Mouse (Mus musculus) small intestine, adult 2 months (tissue): ENCODE measurements around the gene Tlr13. TPM values are rescaled to one million over a fixed set of nuclear protein-coding genes. Genes with fewer than 3 reads are reported as not detected.
A peak's percentile ranks its signal among the peaks of the same experiment; 100 is the strongest.
"Not testable (repeated sequence)": the region's sequence is repeated elsewhere in the genome, so short reads cannot be mapped to it uniquely, and the experiment has no call there.

ENCODE experiments used
- H3K27ac ChIP-seq: fragments of 200-500 bp; 2 replicates; pipeline ENCODE4 v1.5.1; 2012; ENCODE audit warnings: low read depth, low read length, control low read depth, inconsistent platforms; ENCODE audit not compliant: insufficient read depth
- H3K27me3 ChIP-seq: fragments of 200-500 bp; 2 replicates; pipeline ENCODE4 v1.6.1; 2012; ENCODE audit warnings: mild to moderate bottlenecking, moderate library complexity, low read length, inconsistent platforms; ENCODE audit not compliant: control insufficient read depth, insufficient read depth
- H3K36me3 ChIP-seq: fragments of 200-500 bp; 2 replicates; pipeline ENCODE4 v1.6.1; 2012; ENCODE audit warnings: mild to moderate bottlenecking, low read length, control low read depth, inconsistent platforms; ENCODE audit not compliant: control insufficient read depth, insufficient read depth
- H3K4me1 ChIP-seq: fragments of 200-500 bp; 2 replicates; pipeline ENCODE4 v1.6.1; 2012; ENCODE audit warnings: low read length, inconsistent platforms, mixed read lengths; ENCODE audit not compliant: control insufficient read depth, insufficient read depth, insufficient read length
- H3K4me3 ChIP-seq: fragments of 200-500 bp; 2 replicates; pipeline ENCODE4 v1.5.1; 2012; ENCODE audit warnings: low read depth, mild to moderate bottlenecking, control low read depth, inconsistent platforms, low read length, moderate library complexity
- CTCF ChIP-seq: fragments of 200-500 bp; IDR thresholded peaks from 2 replicates; pipeline ENCODE4 v1.5.1; 2012; ENCODE audit warnings: low read depth, mild to moderate bottlenecking, control low read depth, inconsistent platforms, low read length, moderate library complexity, mixed read lengths; ENCODE audit not compliant: insufficient replicate concordance, insufficient read length; ENCODE audit errors: extremely low read depth
- POLR2A ChIP-seq: fragments of 200-500 bp; IDR thresholded peaks from 2 replicates; pipeline ENCODE4 v1.6.1; 2012; ENCODE audit warnings: low read depth, mild to moderate bottlenecking, control low read depth, inconsistent platforms, low read length, moderate library complexity
- WGBS: fragments of 180-500 bp; shearing (Covaris S2); methylation state at CpG from one replicate; pipeline ENCODE4 v1.1.7; 2018; 5-methylcytosine and 5-hydroxymethylcytosine counted together
- polyA plus RNA-seq: library from polyadenylated mRNA; depleted of rRNA; stranded (reverse); fragments of >200 nt; gene quantifications from 2 replicates; pipeline ENCODE4 v1.2.3, GENCODE M21; 2012

Tlr13 gene
- polyA plus RNA-seq, 1 experiment = 0.30 TPM

DNA sequence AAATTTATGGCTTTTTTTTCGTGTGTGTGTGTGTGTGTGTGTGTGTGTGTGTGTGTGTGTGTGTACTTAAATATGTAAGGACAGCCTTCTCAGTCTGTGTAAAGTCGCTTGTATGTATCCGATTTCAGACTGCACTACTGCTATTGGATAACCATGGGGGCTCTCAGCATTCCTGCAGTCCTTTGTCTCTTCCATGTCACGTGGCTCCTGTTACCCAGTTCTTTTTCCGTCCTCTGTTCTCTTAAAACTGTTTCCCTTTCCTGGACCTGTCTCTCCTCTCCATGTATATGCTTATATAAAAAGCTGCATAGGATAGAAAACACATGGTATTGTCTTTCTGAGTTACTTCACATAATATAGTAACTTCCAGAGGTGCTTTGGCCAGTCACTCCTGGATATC lies 42.7 kb downstream of the Tlr13 start:
- peak overlapping the region; percentile 67; the same call in 1 of the 2 replicates for H3K27ac ChIP-seq
- WGBS = 55% methylated on average over 5 of the region's 5 CpGs

DNA sequence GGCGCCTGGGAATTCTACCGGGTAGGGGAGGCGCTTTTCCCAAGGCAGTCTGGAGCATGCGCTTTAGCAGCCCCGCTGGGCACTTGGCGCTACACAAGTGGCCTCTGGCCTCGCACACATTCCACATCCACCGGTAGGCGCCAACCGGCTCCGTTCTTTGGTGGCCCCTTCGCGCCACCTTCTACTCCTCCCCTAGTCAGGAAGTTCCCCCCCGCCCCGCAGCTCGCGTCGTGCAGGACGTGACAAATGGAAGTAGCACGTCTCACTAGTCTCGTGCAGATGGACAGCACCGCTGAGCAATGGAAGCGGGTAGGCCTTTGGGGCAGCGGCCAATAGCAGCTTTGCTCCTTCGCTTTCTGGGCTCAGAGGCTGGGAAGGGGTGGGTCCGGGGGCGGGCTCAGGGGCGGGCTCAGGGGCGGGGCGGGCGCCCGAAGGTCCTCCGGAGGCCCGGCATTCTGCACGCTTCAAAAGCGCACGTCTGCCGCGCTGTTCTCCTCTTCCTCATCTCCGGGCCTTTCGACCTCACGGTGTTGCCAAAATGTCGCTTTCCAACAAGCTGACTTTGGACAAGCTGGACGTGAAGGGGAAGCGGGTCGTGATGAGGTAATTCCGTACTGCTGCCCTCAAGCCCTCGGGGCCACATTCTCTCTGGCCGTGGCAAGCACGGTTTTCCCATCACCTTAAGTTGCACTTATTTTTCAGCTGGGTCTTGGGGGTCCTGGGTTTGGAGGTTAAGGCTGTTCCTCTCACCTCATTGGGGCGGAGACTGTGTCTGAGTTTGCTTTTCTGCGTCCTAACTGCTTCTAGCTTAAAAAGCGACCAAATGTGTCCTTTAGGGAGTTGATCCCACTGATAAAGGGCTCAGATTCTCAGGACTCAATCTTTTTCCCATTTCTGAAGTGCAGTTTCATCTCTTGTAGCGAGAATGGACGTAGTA lies 44.0 kb downstream of the Tlr13 start, which contains the start of gene Pgk1:
TSS of gene Pgk1 (plus strand) at position 388 of the 937 bp plus-strand sequence.
- Histone ChIP-seq H3K4me3 (peak within 1 kb of the TSS; percentile 92), H3K4me1 (peaks cover 8% of the 10 kb centered on the region; the same call in 1 of the 2 replicates), H3K27ac (peak within 1 kb of the TSS; percentile 94), H3K36me3 (peaks cover 4% of the 10 kb centered on the region; the same call in 1 of the 2 replicates), H3K27me3 (no peaks in the 10 kb centered on the region)
- 11% methylated on average over 55 of the region's 55 CpGs for WGBS
- TF ChIP-seq CTCF (no peak), POLR2A (peak; percentile 33; the same call in 1 of the 2 replicates)

More for the DNA sequence above, 42.7 kb downstream of the Tlr13 start:
- H3K4me1 ChIP-seq = peaks cover 8% of the 10 kb centered on the region; the same call in 1 of the 2 replicates
- TF ChIP-seq POLR2A (no peak), CTCF (no peak)
- H3K4me3 ChIP-seq = no peak overlapping the region
- H3K27me3 ChIP-seq = no peaks in the 10 kb centered on the region
- H3K36me3 ChIP-seq = peaks cover 2% of the 10 kb centered on the region; the same call in 1 of the 2 replicates

DNA sequence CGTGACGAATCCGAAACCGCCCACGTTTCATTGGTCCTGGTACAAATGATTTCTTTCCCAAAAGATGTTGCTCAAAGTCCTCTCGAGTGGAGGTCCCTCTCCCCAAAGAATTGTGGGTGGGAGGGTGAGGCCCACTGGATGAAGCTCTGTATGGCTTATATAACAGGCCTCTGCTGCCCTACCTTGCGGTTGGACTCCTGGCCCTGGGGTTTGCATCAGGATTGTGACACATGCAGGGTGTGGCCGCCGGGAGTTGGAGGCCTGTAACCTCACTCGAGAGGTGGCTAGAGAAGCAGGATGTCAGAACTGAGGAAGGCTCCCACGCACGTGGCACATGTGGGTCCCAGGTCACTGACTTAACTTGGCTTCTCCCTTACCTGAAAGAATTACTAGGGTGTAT lies 44.7 kb downstream of the Tlr13 start:
- Histone ChIP-seq H3K27me3 (no peaks in the 10 kb centered on the region), H3K36me3 (peaks cover 4% of the 10 kb centered on the region; the same call in 1 of the 2 replicates), H3K4me1 (peaks cover 8% of the 10 kb centered on the region; the same call in 1 of the 2 replicates), H3K4me3 (peak overlapping the region; percentile 92), H3K27ac (peak overlapping the region; percentile 94)
- 20% methylated on average over 12 of the region's 12 CpGs for WGBS
- no peak for TF ChIP-seq CTCF
- no peak for TF ChIP-seq POLR2A

DNA sequence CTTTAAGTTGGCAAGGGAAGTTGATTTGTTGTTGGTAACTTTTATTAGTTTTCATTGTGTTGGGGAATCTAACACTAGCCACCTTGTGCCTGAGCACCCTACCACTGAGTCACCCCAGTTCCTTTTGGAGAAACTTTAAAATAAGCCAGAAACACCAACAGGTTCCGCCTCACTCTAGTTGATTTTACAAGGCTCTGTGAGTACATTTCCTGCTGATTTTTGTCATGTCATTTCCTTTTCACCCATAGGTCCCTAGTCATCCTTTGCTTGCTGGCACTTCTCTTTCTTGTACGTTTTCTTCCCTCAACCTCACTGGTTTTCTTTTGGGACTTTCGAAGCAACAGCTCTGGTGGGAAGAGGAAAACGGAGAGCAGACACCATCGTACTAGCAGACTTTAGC lies 46.4 kb downstream of the Tlr13 start:
- WGBS = 57% methylated on average over 5 of the region's 5 CpGs
- Histone ChIP-seq H3K4me1 (peaks cover 7% of the 10 kb centered on the region; the same call in 1 of the 2 replicates), H3K4me3 (no peak overlapping the region), H3K27me3 (no peaks in the 10 kb centered on the region), H3K27ac (no peak overlapping the region), H3K36me3 (peaks cover 9% of the 10 kb centered on the region; the same call in 1 of the 2 replicates)
- TF ChIP-seq POLR2A = no peak
- no peak for TF ChIP-seq CTCF

DNA sequence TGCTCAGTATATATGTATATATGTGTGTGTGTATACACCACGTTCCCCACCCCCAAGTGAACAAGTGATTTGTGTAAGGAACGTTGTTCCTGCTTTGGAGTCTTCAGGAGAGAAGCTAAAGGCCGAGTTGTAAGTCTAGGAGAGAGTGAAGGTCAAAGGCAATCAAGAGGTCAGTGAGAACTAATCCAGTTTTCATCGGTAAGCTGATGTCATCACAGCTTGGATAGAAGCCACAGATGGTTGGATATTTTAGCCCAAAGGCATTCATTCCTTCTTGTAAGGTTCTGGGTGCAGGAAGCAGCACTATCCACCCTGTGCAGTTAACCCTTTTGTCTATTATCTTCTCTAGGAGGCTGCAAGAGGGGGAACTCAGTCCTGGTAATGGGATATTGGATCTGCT lies 47.1 kb downstream of the Tlr13 start:
- no peak overlapping the region for H3K4me3 ChIP-seq
- no peak overlapping the region for H3K27ac ChIP-seq
- 27% methylated on average over 4 of the region's 4 CpGs for WGBS

DNA sequence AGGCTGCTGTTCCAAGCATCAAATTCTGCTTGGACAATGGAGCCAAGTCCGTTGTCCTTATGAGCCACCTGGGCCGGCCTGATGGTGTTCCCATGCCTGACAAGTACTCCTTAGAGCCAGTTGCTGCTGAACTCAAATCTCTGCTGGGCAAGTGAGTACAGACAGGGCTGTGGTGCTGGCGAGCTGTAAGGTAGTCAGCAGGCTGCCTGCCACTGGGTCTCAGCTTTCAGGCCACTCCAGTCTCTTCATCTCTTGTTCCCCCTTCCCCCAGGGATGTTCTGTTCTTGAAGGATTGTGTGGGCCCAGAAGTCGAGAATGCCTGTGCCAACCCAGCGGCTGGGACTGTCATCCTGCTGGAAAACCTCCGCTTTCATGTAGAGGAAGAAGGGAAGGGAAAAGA lies 51.4 kb downstream of the Tlr13 start:
- H3K4me3 ChIP-seq, H3K4me1 ChIP-seq, H3K27ac ChIP-seq, H3K27me3 ChIP-seq: not testable (repeated sequence)
- 80% methylated on average over 6 of the region's 6 CpGs for WGBS
- H3K36me3 ChIP-seq = peaks cover 39% of the 10 kb centered on the region

More for the DNA sequence above, 47.1 kb downstream of the Tlr13 start:
- Histone ChIP-seq H3K36me3 (peaks cover 12% of the 10 kb centered on the region; the same call in 1 of the 2 replicates), H3K27me3 (no peaks in the 10 kb centered on the region), H3K4me1 (peaks cover 6% of the 10 kb centered on the region; the same call in 1 of the 2 replicates)
- TF ChIP-seq CTCF (no peak), POLR2A (no peak)

DNA sequence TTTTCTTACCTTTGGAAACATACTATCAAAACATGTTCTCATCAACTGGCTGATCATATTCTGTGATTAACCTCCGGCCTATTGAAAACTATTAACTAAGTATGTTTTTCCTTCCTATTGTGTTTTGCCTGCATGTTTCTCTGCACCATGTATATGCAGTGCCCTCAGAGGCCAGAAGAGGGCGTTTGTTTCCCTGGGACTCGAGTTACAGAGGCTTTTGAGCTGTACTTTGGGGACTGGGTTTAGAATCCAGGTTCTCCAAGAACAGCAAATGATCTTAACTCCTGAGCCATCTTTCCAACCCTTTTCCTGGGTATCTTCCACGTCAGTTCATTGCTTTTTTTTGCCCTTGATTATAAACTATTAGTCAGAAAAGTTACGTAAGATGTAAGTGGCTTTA lies 54.3 kb downstream of the Tlr13 start:
- Histone ChIP-seq H3K27ac (no peak overlapping the region), H3K36me3 (peaks cover 49% of the 10 kb centered on the region), H3K4me3 (no peak overlapping the region), H3K4me1 (no peaks in the 10 kb centered on the region), H3K27me3 (no peaks in the 10 kb centered on the region)
- no peak for TF ChIP-seq POLR2A
- TF ChIP-seq CTCF = no peak
- 68% methylated on average over 5 of the region's 5 CpGs for WGBS
